Mouse (Mus musculus) lung, adult 2 months (tissue): ENCODE measurements around the gene Hist2h2ac. TPM values are rescaled to one million over a fixed set of nuclear protein-coding genes. Genes with fewer than 3 reads are reported as not detected.
"Not testable (repeated sequence)": the region's sequence is repeated elsewhere in the genome, so short reads cannot be mapped to it uniquely, and the experiment has no call there.

ENCODE experiments used
- DNase-seq: peaks from one replicate; pipeline ENCODE4 v3.0.0; 2022
- H3K4me1 ChIP-seq: fragments of 200-500 bp; 2 replicates; pipeline ENCODE4 v1.6.1; 2011; ENCODE audit warnings: low read length; ENCODE audit not compliant: control insufficient read depth, insufficient read depth
- H3K4me3 ChIP-seq: fragments of 200-500 bp; replicated peaks from 2 replicates; pipeline ENCODE3; 2011; ENCODE audit warnings: low read depth, mild to moderate bottlenecking, control low read depth, low read length; ENCODE audit errors: extremely low read depth
- CTCF ChIP-seq: fragments of 200-500 bp; IDR thresholded peaks from 2 replicates; pipeline ENCODE4 v1.5.1; 2011; ENCODE audit warnings: mild to moderate bottlenecking, low read length, control low read depth; ENCODE audit not compliant: insufficient read depth
- POLR2A ChIP-seq: fragments of 200-500 bp; IDR thresholded peaks from 2 replicates; pipeline ENCODE4 v1.6.1; 2011; ENCODE audit warnings: low read depth, mild to moderate bottlenecking, control low read depth, low read length, borderline replicate concordance; ENCODE audit errors: extremely low read depth
- WGBS: fragments of 180-500 bp; shearing (Covaris S2); methylation state at CpG from one replicate; pipeline ENCODE4 v1.1.7; 2018; 5-methylcytosine and 5-hydroxymethylcytosine counted together
- polyA plus RNA-seq: library from polyadenylated mRNA; depleted of rRNA; stranded (reverse); fragments of >200 nt; gene quantifications from 2 replicates; pipeline ENCODE4 v1.2.3, GENCODE M21; 2012

The Hist2h2ac gene
- polyA plus RNA-seq, 1 experiment = 7.1 TPM

DNA sequence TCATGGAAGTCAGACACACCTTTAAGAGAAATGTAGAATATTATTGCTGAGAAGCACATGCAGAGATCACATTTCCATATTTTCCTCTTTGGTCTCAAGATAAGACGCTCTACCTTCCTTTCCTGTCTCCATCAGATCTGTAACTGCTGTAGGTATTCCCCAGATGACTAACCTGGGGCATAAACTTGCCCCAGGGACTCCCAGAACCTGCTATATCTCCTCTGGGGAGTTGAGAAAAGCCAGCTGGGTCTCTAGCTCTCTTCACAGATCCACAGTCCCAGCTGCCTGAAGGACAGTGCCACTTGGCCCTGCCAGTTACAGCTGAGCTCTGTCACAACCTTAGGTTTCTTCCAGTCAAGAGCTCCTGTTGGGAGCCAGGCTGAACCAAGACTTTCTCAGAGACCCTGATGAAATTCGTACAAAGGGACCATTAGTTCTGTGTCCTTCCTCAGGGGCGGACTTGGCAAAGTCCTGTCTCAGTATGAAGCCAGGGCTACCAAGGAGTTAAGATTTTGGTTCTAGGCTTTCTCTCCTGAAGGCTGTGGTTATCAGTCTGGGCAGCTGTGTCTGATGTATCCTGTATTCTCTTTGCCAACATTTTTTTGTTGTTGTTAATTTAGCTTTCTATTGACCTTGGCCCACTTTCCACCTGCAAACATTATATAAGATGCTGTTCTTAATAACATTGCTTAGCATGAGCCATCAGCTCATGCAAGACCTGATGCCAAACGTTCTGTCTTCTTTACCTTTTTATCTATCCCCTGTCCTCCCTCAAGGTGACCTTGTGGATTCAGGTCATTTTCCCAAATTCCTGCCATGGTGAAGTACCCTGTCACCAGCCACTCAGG, 10.5 kb upstream of the Hist2h2ac start:
- TF ChIP-seq POLR2A (no peak), CTCF (no peak)
- WGBS = 73% methylated on average over 4 of the region's 4 CpGs
- H3K4me3 ChIP-seq = no peak overlapping the region
- H3K4me1 ChIP-seq = no peaks in the 10 kb centered on the region; the same call in 1 of the 2 replicates
- no peak for DNase-seq

DNA sequence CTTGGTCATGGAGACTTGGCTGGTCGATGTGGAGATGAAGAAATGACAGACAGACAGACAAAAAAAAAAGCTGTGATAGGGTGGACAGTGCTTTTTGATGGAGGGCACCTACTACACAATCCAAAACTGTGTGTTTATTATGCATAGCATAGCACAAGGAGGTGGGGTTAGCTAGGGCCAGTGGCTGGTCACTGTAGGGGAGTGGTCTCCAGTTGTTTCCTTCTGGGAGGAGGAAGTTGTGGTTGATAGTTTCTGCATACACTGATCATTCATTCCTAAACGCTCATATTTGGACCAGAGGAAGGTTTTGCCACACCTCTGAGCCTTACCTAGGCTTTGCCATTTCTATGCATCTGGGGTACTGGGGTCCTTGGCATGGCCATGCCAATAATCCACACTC, 9.7 kb upstream of the Hist2h2ac start:
- DNase-seq = no peak
- no peak for TF ChIP-seq POLR2A
- TF ChIP-seq CTCF = no peak
- H3K4me1 ChIP-seq = no peaks in the 10 kb centered on the region; the same call in 1 of the 2 replicates
- no peak overlapping the region for H3K4me3 ChIP-seq
- WGBS = 58% methylated on average over 2 of the region's 2 CpGs

GRCm38 (mm10) chr3:96228828-96229227, 8.1 kb upstream of the Hist2h2ac start:
- WGBS = 62% methylated on average over 2 of the region's 2 CpGs
- TF ChIP-seq POLR2A = no peak
- TF ChIP-seq CTCF = no peak
- DNase-seq = no peak
- Histone ChIP-seq H3K4me1 (no peaks in the 10 kb centered on the region; the same call in 1 of the 2 replicates), H3K4me3 (no peak overlapping the region)

DNA sequence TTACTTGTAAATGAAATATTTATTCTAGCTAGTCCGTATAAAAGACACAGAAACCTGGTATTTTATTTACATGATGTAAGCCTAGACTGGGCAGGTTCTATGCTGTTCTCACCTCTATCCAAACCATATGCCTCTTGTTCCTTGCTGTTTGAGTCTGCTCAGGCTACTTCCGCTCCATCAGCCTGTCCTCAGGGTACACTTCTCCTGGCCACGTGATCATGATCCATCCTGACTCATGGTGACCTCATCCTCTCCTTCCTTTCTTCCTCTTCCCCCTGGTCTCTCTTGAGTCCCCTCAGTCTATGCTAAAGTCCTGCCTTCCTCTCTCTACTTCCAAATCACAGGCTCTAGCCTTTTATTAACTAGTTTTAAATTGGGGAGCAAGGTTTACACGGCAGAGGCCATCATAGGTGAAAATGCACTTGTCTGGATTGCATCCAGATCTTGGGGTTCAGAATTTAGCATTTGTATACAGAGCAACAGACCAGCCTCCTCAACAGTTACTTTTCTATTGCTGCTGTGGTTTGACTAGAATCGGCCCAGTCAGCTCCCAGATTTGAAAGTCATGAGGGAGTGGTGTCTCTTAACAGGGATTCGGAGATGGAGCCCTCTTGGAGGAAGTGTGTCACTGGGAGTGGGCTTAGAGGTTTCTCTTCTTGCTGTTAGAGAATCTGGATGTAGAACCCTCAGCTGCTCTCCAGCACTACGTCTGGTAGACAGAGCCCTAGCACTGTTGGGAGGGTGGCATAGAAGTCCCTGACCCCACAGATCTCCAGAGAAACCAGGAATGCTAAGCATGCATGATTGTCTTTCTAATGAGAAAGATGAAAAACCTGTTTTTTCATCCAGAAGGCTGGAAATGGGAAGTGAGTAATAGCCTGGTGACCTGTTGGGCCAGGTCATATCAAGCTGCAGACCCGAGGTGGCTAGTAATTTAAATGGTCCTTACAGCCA, 6.3 kb upstream of the Hist2h2ac start:
- no peak overlapping the region for H3K4me3 ChIP-seq
- TF ChIP-seq POLR2A (no peak), CTCF (no peak)
- H3K4me1 ChIP-seq = peaks cover 7% of the 10 kb centered on the region
- no peak for DNase-seq
- WGBS = 52% methylated on average over 8 of the region's 8 CpGs

DNA sequence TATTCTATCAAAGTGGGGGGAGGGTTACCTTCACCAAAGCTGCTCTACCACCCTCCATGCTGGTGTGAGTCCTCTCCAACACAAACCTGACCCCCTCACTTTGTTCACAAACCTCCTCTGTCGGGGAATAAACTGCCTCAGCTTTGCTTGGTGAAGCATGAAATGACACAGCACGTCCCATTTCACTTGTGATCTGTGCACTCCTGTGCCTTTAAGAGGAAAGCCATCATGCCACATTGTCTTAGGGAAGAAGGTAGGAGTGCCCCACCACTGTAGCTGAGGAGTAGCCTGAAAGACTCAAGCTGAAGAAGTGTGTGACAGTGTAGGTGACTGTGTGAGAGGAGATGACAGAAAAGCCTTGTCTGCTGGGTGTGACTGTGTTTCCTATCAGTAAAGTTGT, 4.7 kb upstream of the Hist2h2ac start:
- WGBS = 54% methylated on average over 2 of the region's 2 CpGs
- DNase-seq = no peak
- peaks cover 9% of the 10 kb centered on the region for H3K4me1 ChIP-seq
- H3K4me3 ChIP-seq = no peak overlapping the region
- TF ChIP-seq POLR2A = no peak
- TF ChIP-seq CTCF = no peak

- peaks cover 13% of the 10 kb centered on the region for H3K4me1 ChIP-seq
- TF ChIP-seq CTCF (no peak), POLR2A (no peak)
- DNase-seq = no peak
- WGBS = 83% methylated on average over 4 of the region's 4 CpGs
- H3K4me3 ChIP-seq = no peak overlapping the region
Measured at GRCm38 (mm10) chr3:96222774-96223173, 2.1 kb upstream of the Hist2h2ac start.

DNA sequence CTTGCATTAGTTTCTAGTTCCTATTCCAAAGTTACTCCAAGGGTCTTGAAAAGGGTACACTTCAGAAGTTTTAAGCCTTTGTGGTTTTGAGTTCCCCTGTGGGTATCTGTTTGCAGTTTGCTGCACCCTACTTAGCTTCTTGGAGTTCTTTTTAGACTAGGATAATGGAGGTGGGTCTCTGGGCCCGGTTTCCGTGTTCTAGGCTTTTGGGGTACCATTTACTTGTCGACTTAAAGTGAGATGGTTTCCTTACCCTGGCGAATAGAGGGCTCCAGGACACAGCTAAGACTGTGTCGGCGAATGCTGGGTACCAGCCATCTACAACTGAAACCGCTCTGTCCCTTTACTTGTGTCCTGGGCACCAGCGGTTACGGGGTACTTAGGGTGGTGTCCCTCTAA, 959 bp upstream of the Hist2h2ac start:
- TF ChIP-seq CTCF (no peak), POLR2A (no peak)
- 18% methylated on average over 9 of the region's 9 CpGs for WGBS
- Histone ChIP-seq H3K4me1 (peaks cover 13% of the 10 kb centered on the region), H3K4me3 (peak overlapping the region; percentile 93)
- DNase-seq = no peak

DNA sequence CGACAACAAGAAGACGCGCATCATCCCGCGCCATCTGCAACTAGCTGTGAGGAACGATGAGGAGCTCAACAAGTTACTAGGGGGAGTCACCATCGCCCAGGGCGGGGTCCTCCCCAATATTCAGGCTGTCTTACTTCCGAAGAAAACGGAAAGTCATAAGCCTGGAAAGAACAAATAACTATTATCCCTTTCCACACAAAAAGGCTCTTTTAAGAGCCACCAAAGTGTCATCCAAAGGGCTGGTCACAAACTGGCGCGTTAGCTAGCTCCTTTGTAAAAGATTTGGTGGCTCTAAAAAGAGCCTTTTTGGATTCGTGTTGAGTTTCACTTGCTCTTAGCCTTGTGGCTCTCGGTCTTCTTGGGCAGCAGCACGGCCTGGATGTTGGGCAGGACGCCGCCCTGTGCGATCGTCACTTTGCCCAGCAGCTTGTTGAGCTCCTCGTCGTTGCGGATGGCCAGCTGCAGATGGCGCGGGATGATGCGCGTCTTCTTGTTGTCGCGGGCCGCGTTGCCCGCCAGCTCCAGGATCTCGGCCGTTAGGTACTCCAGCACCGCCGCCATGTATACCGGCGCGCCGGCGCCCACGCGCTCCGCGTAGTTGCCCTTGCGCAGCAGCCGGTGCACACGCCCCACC, 432 bp downstream of the Hist2h2ac start:
- not testable (repeated sequence) for DNase-seq
- H3K4me3 ChIP-seq = peak overlapping the region; percentile 95
- 0% methylated on average over 42 of the region's 47 CpGs for WGBS
- H3K4me1 ChIP-seq = peaks cover 13% of the 10 kb centered on the region

- no peak for TF ChIP-seq CTCF
- TF ChIP-seq POLR2A = peak; percentile 56
- peak; percentile 86 for DNase-seq
- H3K4me3 ChIP-seq = peak within 1 kb of the TSS; percentile 95
- under 1% methylated on average over 37 of the region's 37 CpGs for WGBS
- H3K4me1 ChIP-seq = peaks cover 13% of the 10 kb centered on the region
Measured at GRCm38 (mm10) chr3:96219661-96220130, 984 bp downstream of the Hist2h2ac start, which contains the start of the genes Bola1 and Hist2h2ab. TSS of gene Bola1 (minus strand) at chr3:96219709. TSS of gene Hist2h2ab (plus strand) at chr3:96219865.
